Mouse (Mus musculus): Measurements from ENCODE around the gene Dlx2.

The Dlx2 gene

DNA sequence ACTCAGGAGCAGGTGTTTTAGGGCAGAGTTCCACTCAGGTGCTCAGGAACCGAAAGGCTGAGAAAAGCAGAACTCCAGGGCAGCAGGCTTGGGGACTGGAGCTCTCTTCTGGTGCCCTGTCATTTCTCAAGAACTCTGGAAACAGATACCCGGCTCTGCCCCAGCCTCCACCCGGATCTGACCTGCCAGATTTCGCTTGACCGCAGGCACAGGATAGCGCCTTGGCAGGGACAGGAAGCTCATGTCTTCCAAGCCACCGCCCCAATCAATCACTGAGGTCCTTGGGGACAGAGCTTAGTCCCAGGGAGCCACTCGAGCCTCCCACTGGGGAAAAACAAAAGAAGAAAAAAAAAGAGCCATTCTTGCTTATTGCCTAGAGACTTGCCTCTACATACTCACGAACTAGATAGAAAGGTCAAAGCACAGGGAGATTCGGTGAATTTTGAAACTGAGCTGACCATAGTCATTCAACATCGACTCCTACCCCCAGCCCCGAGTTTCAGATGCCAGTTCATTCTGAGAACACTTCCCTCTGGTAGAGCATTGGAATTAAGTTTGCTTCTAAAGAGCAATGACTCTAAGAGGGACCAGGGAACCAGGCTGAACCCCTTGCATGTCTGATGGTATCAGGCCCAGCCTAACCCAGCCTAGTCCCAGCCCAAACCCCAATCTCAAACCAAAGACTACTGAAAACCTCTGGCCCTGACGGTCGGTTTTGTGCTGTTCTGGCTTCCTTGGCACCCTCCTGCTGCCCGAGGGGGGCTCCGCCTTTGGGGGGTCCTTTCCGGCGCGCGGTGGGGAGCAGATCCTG, 12.1 kb downstream of the Dlx2 start:
- DNase-seq: no peak

GRCm38 (mm10) chr2:71533094-71533493, 13.5 kb downstream of the Dlx2 start:
- DNase-seq: no peak

GRCm38 (mm10) chr2:71531990-71532970, 14.3 kb downstream of the Dlx2 start:
- DNase-seq: no peak

GRCm38 (mm10) chr2:71531124-71531590, 15.4 kb downstream of the Dlx2 start:
- DNase-seq: no peak

GRCm38 (mm10) chr2:71530391-71531123, 16.0 kb downstream of the Dlx2 start:
- DNase-seq: peak; percentile 29

GRCm38 (mm10) chr2:71529511-71530351, 16.8 kb downstream of the Dlx2 start:
- peak; percentile 66 for DNase-seq

DNA sequence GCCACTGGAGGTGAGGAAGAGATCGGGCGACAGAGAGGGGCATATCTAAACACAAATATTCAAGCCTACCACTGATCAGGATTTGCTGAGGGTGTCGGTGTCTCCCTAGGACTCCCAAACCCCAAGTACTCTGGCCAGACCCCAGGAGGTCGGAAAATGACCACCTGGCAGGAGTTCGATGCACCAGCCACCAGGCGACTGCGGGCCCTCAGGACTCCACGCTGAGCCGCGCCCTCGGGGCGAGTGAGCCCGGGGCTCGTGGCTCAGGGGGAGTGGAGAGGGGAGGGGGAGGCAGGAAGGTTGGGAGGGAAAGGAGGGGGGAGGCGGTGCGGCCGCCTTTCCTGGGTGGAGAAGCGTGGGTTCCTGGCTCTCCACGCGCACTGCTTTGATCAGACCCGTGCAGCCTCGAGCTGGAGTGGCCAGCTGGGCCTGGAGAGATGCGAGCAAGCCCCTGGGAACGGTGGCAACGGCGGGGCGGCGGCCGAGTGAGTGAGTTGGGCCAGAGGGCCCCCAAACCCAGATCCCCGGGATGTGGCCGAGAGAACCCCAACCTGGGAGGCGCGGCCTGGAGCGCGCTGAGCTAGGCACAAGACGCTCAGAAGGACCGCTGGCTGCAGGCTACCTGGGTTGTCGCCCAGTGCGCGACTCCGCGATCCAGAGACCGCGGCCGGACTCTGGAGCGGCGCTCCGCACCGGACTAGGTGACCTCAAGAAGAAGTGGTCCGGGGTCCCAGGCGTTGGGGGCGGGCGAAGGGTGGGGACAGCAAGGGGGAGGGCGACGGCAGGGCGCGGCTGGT, 17.6 kb downstream of the Dlx2 start:
- DNase-seq: no peak

- no peak for DNase-seq
Measured at GRCm38 (mm10) chr2:71528014-71528713, 18.4 kb downstream of the Dlx2 start, which contains the start of gene Dlx1. Gene Dlx1, plus strand, starts transcription at chr2:71528113.

- peak; percentile 25 for DNase-seq
Measured at GRCm38 (mm10) chr2:71527323-71528013, 19.1 kb downstream of the Dlx2 start.

DNA sequence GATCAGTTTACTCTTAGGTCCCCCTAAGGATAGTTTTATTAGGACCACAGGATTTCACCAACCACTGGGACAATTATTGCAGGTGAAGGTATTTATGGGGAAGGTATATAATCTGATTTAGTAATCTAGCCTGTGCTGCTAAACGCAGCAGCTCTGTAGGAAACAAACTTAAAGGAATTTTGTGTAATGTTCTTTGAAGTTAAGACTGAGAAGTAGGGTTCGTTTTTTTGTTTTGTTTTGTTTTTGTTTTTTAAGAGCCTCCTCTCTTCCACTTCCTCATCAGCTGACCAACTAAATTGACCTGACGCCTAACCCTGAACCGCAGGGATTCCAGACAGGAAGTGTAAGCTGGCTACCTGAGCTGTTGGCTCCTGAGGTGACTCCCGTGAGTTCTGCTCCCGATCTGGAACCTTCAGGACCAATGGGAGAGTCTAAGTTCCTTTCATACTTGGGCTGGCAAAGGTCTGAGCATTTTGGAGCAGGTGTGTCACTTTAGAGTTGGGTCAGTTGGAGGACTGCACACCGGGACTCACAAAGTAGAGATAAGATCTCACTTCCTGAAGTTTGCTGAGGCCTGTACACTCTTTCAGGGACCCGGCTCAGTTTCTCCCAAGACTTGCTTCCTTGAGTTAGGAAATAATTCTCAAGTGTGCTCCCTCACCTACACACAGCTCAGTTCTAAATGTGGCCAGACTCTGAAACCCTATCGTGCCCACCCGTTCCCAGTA, 19.8 kb downstream of the Dlx2 start:
- DNase-seq: no peak

- DNase-seq: no peak
Measured at GRCm38 (mm10) chr2:71524763-71525162, 21.8 kb downstream of the Dlx2 start.

GRCm38 (mm10) chr2:71523431-71523830, 23.1 kb downstream of the Dlx2 start:
- no peak for DNase-seq

DNA sequence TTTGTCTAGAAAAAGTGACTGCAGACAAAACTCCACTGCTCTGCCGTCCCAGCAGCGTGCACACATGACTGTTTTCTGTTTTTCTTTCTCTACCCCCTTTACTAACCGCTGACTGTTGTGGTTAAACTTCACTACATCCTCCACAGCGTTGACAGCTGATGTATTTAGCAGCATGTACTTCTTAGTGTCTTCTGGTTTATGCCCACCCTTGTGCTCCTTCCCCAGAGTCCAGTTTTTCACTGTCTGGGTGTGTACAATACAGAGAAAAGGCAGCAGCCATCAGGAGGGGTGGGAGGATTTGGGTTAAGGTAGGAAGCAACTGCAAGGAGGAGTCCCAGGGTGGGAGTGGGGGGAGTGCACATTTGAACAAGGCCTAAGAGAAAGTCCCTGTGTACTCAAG, 23.7 kb downstream of the Dlx2 start:
- DNase-seq: no peak

GRCm38 (mm10) chr2:71517466-71518099, 29.0 kb downstream of the Dlx2 start:
- DNase-seq: no peak

- no peak for DNase-seq
Measured at GRCm38 (mm10) chr2:71516995-71517394, 29.6 kb downstream of the Dlx2 start.

- DNase-seq: no peak
Measured at GRCm38 (mm10) chr2:71512326-71512725, 34.2 kb downstream of the Dlx2 start.

DNA sequence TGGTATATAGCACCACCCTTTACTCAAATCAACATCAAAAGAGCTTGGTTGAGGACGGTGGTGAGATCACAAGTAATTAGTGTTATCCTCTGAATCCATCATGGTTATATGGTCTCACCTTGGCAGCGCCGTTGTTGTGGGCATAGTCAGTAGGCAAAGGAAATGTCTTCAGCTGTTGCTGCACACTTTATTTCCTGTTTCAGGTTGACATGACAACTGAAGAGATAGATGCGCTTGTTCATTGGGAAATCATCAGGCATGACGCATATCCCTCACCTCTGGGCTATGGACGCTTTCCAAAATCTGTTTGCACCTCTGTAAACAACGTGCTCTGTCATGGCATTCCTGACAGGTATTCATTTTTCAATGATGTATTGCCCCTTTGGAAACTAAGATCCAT, 35.3 kb downstream of the Dlx2 start:
- DNase-seq: no peak

DNA sequence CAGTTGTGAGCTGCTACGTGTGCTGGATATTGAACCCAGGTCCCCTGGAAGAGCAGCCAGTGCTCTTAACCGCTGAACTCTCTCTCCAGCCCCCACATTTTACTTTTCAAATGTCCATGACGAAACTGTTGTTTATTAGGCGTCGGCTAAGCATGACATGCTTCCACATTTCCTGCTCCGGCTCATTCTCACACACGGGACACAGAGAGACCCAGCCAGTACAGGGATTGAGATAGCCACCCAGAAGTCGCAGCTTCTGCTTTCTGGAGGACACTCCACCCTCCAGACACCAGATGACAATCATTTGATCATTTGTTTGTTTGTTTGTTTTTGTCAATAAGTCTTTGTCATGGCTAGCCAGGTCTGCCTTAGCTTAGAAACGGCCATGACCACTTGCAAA, 41.7 kb downstream of the Dlx2 start:
- no peak for DNase-seq

Data from kidney, adult 18-20 months (tissue).